Mouse (Mus musculus) olfactory bulb, adult 2 months (tissue): ENCODE results near the gene Iqgap2.

Experiments used
- CTCF ChIP-seq: fragments of 200-500 bp; IDR thresholded peaks from 2 replicates; pipeline ENCODE4 v1.5.1; 2012; ENCODE audit warnings: low read depth, mild to moderate bottlenecking, low read length, moderate library complexity; ENCODE audit not compliant: insufficient read depth
- POLR2A ChIP-seq: fragments of 200-500 bp; IDR thresholded peaks from 2 replicates; pipeline ENCODE4 v1.6.1; 2012; ENCODE audit warnings: mild to moderate bottlenecking, low read depth, low read length, moderate library complexity; ENCODE audit not compliant: insufficient read depth

GRCm38 (mm10) chr13:95888170-95888569, 3.6 kb downstream of the Iqgap2 start:
- no peak for TF ChIP-seq POLR2A
- no peak for TF ChIP-seq CTCF
